Mouse (Mus musculus): ENCODE results near the gene Dtwd1.

GRCm38 (mm10) chr2:126147723-126148122 is 4.2 kb upstream of the Dtwd1 start:
- no peak for TF ChIP-seq CTCF (IDR thresholded peaks at IDR 0.05; ENCODE audit: extremely low read depth, insufficient read depth, low read length)
- no peak for TF ChIP-seq POLR2A (IDR thresholded peaks at IDR 0.05; ENCODE audit: extremely low read depth, insufficient read depth, low read length)

All from cortical plate, adult 2 months (tissue).